Mouse (Mus musculus): ENCODE results near the gene Olfml2b. TPM values are rescaled to one million over a fixed set of nuclear protein-coding genes. Genes with fewer than 3 reads are reported as not detected.

The Olfml2b gene
- polyA plus RNA-seq, 1 experiment from 2014 or later = 52.5 TPM

GRCm38 (mm10) chr1:170647971-170648514 lies 3.7 kb downstream of the Olfml2b start:
- Histone ChIP-seq H3K9ac (no peak overlapping the region), H3K4me2 (no peak overlapping the region), H3K27ac (no peak overlapping the region; the same call in 1 of the 2 replicates), H3K9me3 (no peaks in the 10 kb centered on the region), H3K4me3 (no peak overlapping the region), H3K27me3 (no peaks in the 10 kb centered on the region), H3K4me1 (peaks cover 38% of the 10 kb centered on the region), H3K36me3 (peaks cover 6% of the 10 kb centered on the region; the same call in 1 of the 2 replicates)
- WGBS = 63% methylated on average over 6 of the region's 6 CpGs
- no peak for ATAC-seq (ENCODE audit: insufficient number of reproducible peaks, low FRiP score, low TSS enrichment, low read depth)

- H3K9ac ChIP-seq = no peak overlapping the region
- peaks cover 6% of the 10 kb centered on the region; the same call in 1 of the 2 replicates for H3K36me3 ChIP-seq
- no peaks in the 10 kb centered on the region for H3K9me3 ChIP-seq
- no peak overlapping the region for H3K4me3 ChIP-seq
- H3K4me1 ChIP-seq = peaks cover 40% of the 10 kb centered on the region
- H3K27ac ChIP-seq = peak overlapping the region; percentile 38; the same call in 1 of the 2 replicates
- H3K4me2 ChIP-seq = no peak overlapping the region
- no peaks in the 10 kb centered on the region for H3K27me3 ChIP-seq
- no peak for ATAC-seq (ENCODE audit: insufficient number of reproducible peaks, low FRiP score, low TSS enrichment, low read depth)
- 70% methylated on average over 6 of the region's 6 CpGs for WGBS
Observed at GRCm38 (mm10) chr1:170651046-170651723, 6.9 kb downstream of the Olfml2b start.

GRCm38 (mm10) chr1:170651989-170652740 lies 7.8 kb downstream of the Olfml2b start:
- WGBS = 70% methylated on average over 15 of the region's 15 CpGs
- no peaks in the 10 kb centered on the region for H3K27me3 ChIP-seq
- peaks cover 6% of the 10 kb centered on the region; the same call in 1 of the 2 replicates for H3K36me3 ChIP-seq
- no peak overlapping the region for H3K4me3 ChIP-seq
- peak overlapping the region; percentile 43; the same call in 1 of the 2 replicates for H3K27ac ChIP-seq
- H3K4me1 ChIP-seq = peaks cover 40% of the 10 kb centered on the region
- ATAC-seq (ENCODE audit: insufficient number of reproducible peaks, low FRiP score, low TSS enrichment, low read depth) = no peak
- H3K9ac ChIP-seq = no peak overlapping the region
- H3K4me2 ChIP-seq = no peak overlapping the region
- H3K9me3 ChIP-seq = no peaks in the 10 kb centered on the region

- peaks cover 3% of the 10 kb centered on the region; the same call in 1 of the 2 replicates for H3K36me3 ChIP-seq
- H3K9ac ChIP-seq = no peak overlapping the region
- peak; percentile 71 for ATAC-seq (ENCODE audit: insufficient number of reproducible peaks, low FRiP score, low TSS enrichment, low read depth)
- no peak overlapping the region for H3K4me3 ChIP-seq
- no peak overlapping the region for H3K27ac ChIP-seq
- H3K9me3 ChIP-seq = no peaks in the 10 kb centered on the region
- 46% methylated on average over 5 of the region's 5 CpGs for WGBS
- H3K4me2 ChIP-seq = no peak overlapping the region
- no peaks in the 10 kb centered on the region for H3K27me3 ChIP-seq
- peaks cover 39% of the 10 kb centered on the region for H3K4me1 ChIP-seq
Observed at GRCm38 (mm10) chr1:170655280-170655917, 11.1 kb downstream of the Olfml2b start.

GRCm38 (mm10) chr1:170656518-170657227 lies 12.3 kb downstream of the Olfml2b start:
- Histone ChIP-seq H3K4me1 (peaks cover 32% of the 10 kb centered on the region), H3K4me2 (no peak overlapping the region), H3K9ac (no peak overlapping the region), H3K27me3 (no peaks in the 10 kb centered on the region), H3K4me3 (no peak overlapping the region), H3K36me3 (no peaks in the 10 kb centered on the region), H3K27ac (no peak overlapping the region), H3K9me3 (no peaks in the 10 kb centered on the region)
- WGBS = 61% methylated on average over 11 of the region's 11 CpGs
- no peak for ATAC-seq (ENCODE audit: insufficient number of reproducible peaks, low FRiP score, low TSS enrichment, low read depth)

- Histone ChIP-seq H3K9me3 (no peaks in the 10 kb centered on the region), H3K9ac (no peak overlapping the region), H3K27ac (no peak overlapping the region), H3K36me3 (no peaks in the 10 kb centered on the region), H3K4me1 (peaks cover 31% of the 10 kb centered on the region), H3K27me3 (no peaks in the 10 kb centered on the region), H3K4me3 (no peak overlapping the region), H3K4me2 (no peak overlapping the region)
- 35% methylated on average over 2 of the region's 2 CpGs for WGBS
- no peak for ATAC-seq (ENCODE audit: insufficient number of reproducible peaks, low FRiP score, low TSS enrichment, low read depth)
Observed at GRCm38 (mm10) chr1:170657228-170657521, 12.8 kb downstream of the Olfml2b start.

GRCm38 (mm10) chr1:170657643-170658314 lies 13.4 kb downstream of the Olfml2b start:
- WGBS = 69% methylated on average over 13 of the region's 13 CpGs
- no peak overlapping the region for H3K27ac ChIP-seq
- H3K27me3 ChIP-seq = no peaks in the 10 kb centered on the region
- H3K36me3 ChIP-seq = peaks cover 6% of the 10 kb centered on the region
- no peaks in the 10 kb centered on the region for H3K9me3 ChIP-seq
- H3K9ac ChIP-seq = no peak overlapping the region
- ATAC-seq (ENCODE audit: insufficient number of reproducible peaks, low FRiP score, low TSS enrichment, low read depth) = no peak
- peaks cover 28% of the 10 kb centered on the region for H3K4me1 ChIP-seq
- H3K4me2 ChIP-seq = no peak overlapping the region
- H3K4me3 ChIP-seq = no peak overlapping the region

GRCm38 (mm10) chr1:170659260-170659659 lies 14.9 kb downstream of the Olfml2b start:
- 77% methylated on average over 13 of the region's 13 CpGs for WGBS
- Histone ChIP-seq H3K27ac (no peak overlapping the region), H3K9me3 (no peaks in the 10 kb centered on the region), H3K4me2 (no peak overlapping the region), H3K9ac (no peak overlapping the region), H3K4me3 (no peak overlapping the region), H3K27me3 (no peaks in the 10 kb centered on the region), H3K4me1 (peaks cover 28% of the 10 kb centered on the region), H3K36me3 (peaks cover 9% of the 10 kb centered on the region)
- ATAC-seq (ENCODE audit: insufficient number of reproducible peaks, low FRiP score, low TSS enrichment, low read depth) = no peak

GRCm38 (mm10) chr1:170664620-170665185 lies 20.4 kb downstream of the Olfml2b start:
- Histone ChIP-seq H3K9ac (no peak overlapping the region), H3K36me3 (peaks cover 24% of the 10 kb centered on the region), H3K4me2 (no peak overlapping the region), H3K9me3 (no peaks in the 10 kb centered on the region), H3K27me3 (no peaks in the 10 kb centered on the region), H3K4me3 (no peak overlapping the region), H3K4me1 (no peaks in the 10 kb centered on the region), H3K27ac (no peak overlapping the region)
- ATAC-seq (ENCODE audit: insufficient number of reproducible peaks, low FRiP score, low TSS enrichment, low read depth) = no peak
- 74% methylated on average over 11 of the region's 11 CpGs for WGBS

GRCm38 (mm10) chr1:170665200-170665599 lies 20.9 kb downstream of the Olfml2b start:
- Histone ChIP-seq H3K4me2 (no peak overlapping the region), H3K9ac (no peak overlapping the region), H3K4me3 (no peak overlapping the region), H3K9me3 (no peaks in the 10 kb centered on the region), H3K4me1 (no peaks in the 10 kb centered on the region), H3K27ac (0 out of 2 replicates have a peak overlapping the region, but pooled peaks have one; percentile 40), H3K36me3 (peaks cover 29% of the 10 kb centered on the region), H3K27me3 (no peaks in the 10 kb centered on the region)
- WGBS = 72% methylated on average over 7 of the region's 7 CpGs
- ATAC-seq (ENCODE audit: insufficient number of reproducible peaks, low FRiP score, low TSS enrichment, low read depth) = no peak

Data from limb, embryonic 15.5 days (tissue).